Mouse (Mus musculus) hindbrain, embryonic 12.5 days (tissue): ENCODE results near the gene Vmn1r210. TPM values are rescaled to one million over a fixed set of nuclear protein-coding genes. Genes with fewer than 3 reads are reported as not detected.

ENCODE experiments used
- polyA plus RNA-seq: library from polyadenylated mRNA; unstranded; fragments of >200 nt; fragmentation: Nextera tagmentation; extraction: Ambion mirVana; gene quantifications from 2 replicates; pipeline ENCODE4 v1.2.1, GENCODE M21; 2016

Vmn1r210 gene
- polyA plus RNA-seq, 1 experiment from 2014 or later = not detected

Other genes starting within 250 kb of the Vmn1r210 start
- gene Vmn1r205, start 238.3 kb downstream of the Vmn1r210 start, polyA plus RNA-seq = not detected in 2 replicates
- not detected in 2 replicates for gene Vmn1r206, start 207.1 kb downstream of the Vmn1r210 start, polyA plus RNA-seq
- gene Vmn1r207-ps, start 101.7 kb downstream of the Vmn1r210 start, polyA plus RNA-seq = not detected in 2 replicates
- gene Vmn1r208, start 53.9 kb downstream of the Vmn1r210 start, polyA plus RNA-seq = not detected in 2 replicates
- gene Vmn1r209, start 21.7 kb downstream of the Vmn1r210 start, polyA plus RNA-seq = not detected in 2 replicates
- gene Vmn1r211, start 26.2 kb upstream of the Vmn1r210 start, polyA plus RNA-seq = not detected in 2 replicates
- not detected in 2 replicates for gene Vmn1r212, start 52.9 kb upstream of the Vmn1r210 start, polyA plus RNA-seq
- gene Vmn1r213, start 176.3 kb upstream of the Vmn1r210 start, polyA plus RNA-seq = not detected in 2 replicates
- gene Vmn1r214, start 199.1 kb upstream of the Vmn1r210 start, polyA plus RNA-seq = not detected in 2 replicates
- gene Vmn1r215, start 236.7 kb upstream of the Vmn1r210 start, polyA plus RNA-seq = not detected in 2 replicates